Mouse (Mus musculus) heart, embryonic 12.5 days (tissue): ENCODE data around the gene Etnk1. TPM values are rescaled to one million over a fixed set of nuclear protein-coding genes. Genes with fewer than 3 reads are reported as not detected.
A peak's percentile ranks its signal among the peaks of the same experiment; 100 is the strongest.

Experiments used
- ATAC-seq: fragments of 200-750 bp; cut with Nextera tagmentation; 2 replicates; pipeline ENCODE4 v1.8.0; 2017; ENCODE audit warnings: moderate TSS enrichment, moderate library complexity; ENCODE audit not compliant: insufficient number of reproducible peaks, low FRiP score
- H3K27ac ChIP-seq: fragments of 300-500 bp; sonication (generic); 2 replicates; pipeline ENCODE4 v1.5.1; 2016; ENCODE audit warnings: mild to moderate bottlenecking, moderate library complexity; ENCODE audit not compliant: poor library complexity, severe bottlenecking
- H3K27me3 ChIP-seq: fragments of 300-500 bp; sonication (generic); replicated peaks from 2 replicates; pipeline ENCODE4 v1.6.1; 2016; ENCODE audit warnings: mild to moderate bottlenecking, moderate library complexity
- H3K36me3 ChIP-seq: fragments of 300-500 bp; sonication (generic); 2 replicates; pipeline ENCODE4 v1.6.1; 2016; ENCODE audit warnings: mild to moderate bottlenecking, moderate library complexity
- H3K4me1 ChIP-seq: fragments of 300-500 bp; sonication (generic); replicated peaks from 2 replicates; pipeline ENCODE4 v1.6.1; 2016; ENCODE audit warnings: mild to moderate bottlenecking
- H3K4me2 ChIP-seq: fragments of 300-500 bp; sonication (generic); 2 replicates; pipeline ENCODE4 v1.6.1; 2016; ENCODE audit warnings: mild to moderate bottlenecking, moderate library complexity
- H3K4me3 ChIP-seq: fragments of 300-500 bp; sonication (generic); 2 replicates; pipeline ENCODE4 v1.5.1; 2016; ENCODE audit warnings: mild to moderate bottlenecking
- H3K9ac ChIP-seq: fragments of 300-500 bp; sonication (generic); 2 replicates; pipeline ENCODE4 v1.6.1; 2016; ENCODE audit warnings: mild to moderate bottlenecking, moderate library complexity
- H3K9me3 ChIP-seq: fragments of 300-500 bp; sonication (generic); replicated peaks from 2 replicates; pipeline ENCODE4 v1.6.1; 2016; ENCODE audit warnings: mild to moderate bottlenecking, moderate library complexity
- WGBS: fragments of 180-500 bp; shearing (Covaris S2); methylation state at CpG from one replicate; pipeline ENCODE4 v1.1.7; 2016; 5-methylcytosine and 5-hydroxymethylcytosine counted together
- polyA plus RNA-seq: library from polyadenylated mRNA; unstranded; fragments of >200 nt; fragmentation: Nextera tagmentation; extraction: Ambion mirVana; gene quantifications from 2 replicates; pipeline ENCODE4 v1.2.1, GENCODE M21; 2016

The Etnk1 gene
- polyA plus RNA-seq, 1 experiment from 2014 or later = 24.0 TPM

DNA sequence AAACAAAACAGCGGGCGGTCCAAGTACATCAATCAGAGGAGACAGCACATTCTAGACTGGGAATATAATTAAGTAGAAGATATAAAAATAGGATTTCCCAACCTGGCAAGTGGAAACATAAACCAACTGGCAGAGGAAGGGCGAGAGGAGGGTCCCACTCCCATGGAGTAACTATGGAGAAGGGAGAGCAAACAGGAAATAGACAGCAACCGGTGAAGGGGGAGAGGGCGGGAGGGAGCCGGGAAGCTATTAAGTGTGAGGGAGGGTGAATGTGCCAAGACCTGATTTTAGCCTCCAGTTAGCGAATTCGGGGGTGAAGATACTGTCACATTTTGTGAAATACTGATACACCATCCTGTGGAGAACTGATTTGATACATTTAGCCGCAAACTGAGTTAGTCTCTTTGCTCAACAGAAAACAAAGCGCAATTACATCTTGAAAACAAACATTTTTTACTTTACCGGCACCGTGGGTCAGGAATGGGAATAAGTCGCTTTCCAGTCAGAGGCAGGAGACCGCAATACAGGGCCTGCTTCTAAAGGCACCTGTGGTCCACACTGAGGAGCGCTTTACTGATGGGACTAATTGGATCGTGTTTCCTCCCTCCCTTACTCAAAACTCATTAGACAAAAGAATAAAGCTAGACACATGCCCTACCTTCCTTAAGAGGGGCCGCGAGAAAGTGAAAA is 93.0 kb downstream of the Etnk1 start:
- ATAC-seq = no peak
- H3K4me1 ChIP-seq = no peaks in the 10 kb centered on the region
- H3K27me3 ChIP-seq = no peaks in the 10 kb centered on the region
- 67% methylated on average over 18 of the region's 18 CpGs for WGBS
- peak overlapping the region; percentile 10; the same call in 1 of the 2 replicates for H3K4me2 ChIP-seq
- H3K9ac ChIP-seq = no peak overlapping the region
- no peaks in the 10 kb centered on the region for H3K36me3 ChIP-seq
- no peak overlapping the region for H3K27ac ChIP-seq
- no peaks in the 10 kb centered on the region for H3K9me3 ChIP-seq
- H3K4me3 ChIP-seq = no peak overlapping the region

DNA sequence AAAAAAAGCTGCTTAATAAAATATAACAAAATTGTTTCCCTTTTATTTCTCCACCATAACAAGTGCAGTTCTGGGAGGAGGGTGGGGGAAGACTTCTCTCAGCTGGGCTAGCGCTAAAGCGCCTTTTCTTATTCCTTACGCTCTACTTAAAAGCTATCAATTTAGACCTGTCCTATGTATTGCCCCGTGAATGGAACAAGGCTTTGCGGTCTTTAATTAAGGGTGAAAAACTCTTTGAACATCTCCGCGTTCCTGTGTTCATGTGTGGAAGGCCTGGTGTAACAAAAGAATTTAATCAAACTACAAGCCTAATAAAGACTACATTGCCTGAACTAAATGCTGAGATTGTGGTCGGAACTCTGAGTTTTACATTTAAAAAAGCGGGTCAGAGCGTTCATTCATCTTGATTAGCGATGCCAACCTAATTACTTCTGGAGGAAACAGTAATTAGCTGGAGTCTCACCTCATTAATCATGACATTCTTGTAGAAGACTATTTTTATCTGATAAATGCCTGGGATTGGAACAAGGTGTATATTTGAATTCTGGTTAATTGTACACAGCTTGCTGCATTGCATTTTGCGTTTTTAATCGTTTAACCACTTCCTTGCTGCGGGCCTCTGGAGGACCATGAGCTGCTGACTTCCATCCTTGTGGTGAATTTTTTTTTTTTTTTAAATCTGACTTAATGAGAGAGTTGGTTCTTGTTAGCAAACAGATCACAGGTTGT is 93.7 kb downstream of the Etnk1 start:
- H3K36me3 ChIP-seq = no peaks in the 10 kb centered on the region
- WGBS = 83% methylated on average over 14 of the region's 14 CpGs
- no peaks in the 10 kb centered on the region for H3K9me3 ChIP-seq
- no peaks in the 10 kb centered on the region for H3K27me3 ChIP-seq
- H3K4me2 ChIP-seq = no peak overlapping the region
- no peak overlapping the region for H3K4me3 ChIP-seq
- no peak for ATAC-seq
- no peak overlapping the region for H3K27ac ChIP-seq
- no peaks in the 10 kb centered on the region for H3K4me1 ChIP-seq
- no peak overlapping the region for H3K9ac ChIP-seq

DNA sequence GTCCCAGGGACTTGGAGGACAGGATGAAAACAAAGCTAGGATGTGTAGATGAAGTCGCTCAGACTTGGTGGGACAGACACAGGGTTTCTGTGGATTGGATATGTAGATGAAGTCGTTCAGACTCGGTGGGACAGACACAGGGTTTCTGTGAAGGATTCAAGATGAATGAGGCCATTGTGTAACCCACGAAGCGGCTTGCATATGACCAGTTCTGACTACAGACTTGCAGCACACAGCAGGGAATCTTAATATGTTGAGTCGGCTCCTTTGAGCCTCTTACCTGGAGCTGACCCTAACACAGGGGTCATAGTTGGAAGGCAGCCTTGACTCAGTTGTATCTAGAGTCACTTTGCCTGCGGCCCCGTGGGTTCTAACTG is 94.3 kb downstream of the Etnk1 start:
- 73% methylated on average over 8 of the region's 8 CpGs for whole genome bisulfite sequencing
- Histone ChIP-seq H3K27me3 (no peaks in the 10 kb centered on the region), H3K4me3 (no peak overlapping the region), H3K36me3 (no peaks in the 10 kb centered on the region), H3K27ac (no peak overlapping the region), H3K9me3 (no peaks in the 10 kb centered on the region), H3K4me2 (no peak overlapping the region), H3K9ac (no peak overlapping the region), H3K4me1 (no peaks in the 10 kb centered on the region)
- no peak for ATAC-seq

DNA sequence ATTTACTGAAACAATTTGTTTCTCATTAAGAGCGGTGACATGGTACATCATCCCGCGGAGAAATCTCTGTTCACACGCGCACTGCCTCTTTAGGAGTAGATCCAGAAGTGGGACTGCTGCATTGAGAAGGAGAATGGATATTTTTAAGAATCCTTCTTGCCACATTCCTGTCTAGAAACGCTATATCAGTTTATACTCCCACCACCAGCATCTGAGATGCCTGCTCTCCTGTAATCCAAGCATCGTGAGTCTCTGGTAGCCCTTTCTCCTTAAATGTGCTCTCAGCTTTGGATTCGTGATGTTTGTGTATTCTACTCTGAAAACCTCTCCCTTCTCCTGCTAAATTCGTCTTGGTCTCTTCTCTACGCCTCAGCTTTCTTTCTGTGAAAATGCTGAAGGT is 98.5 kb downstream of the Etnk1 start:
- H3K27ac ChIP-seq = no peak overlapping the region
- no peak overlapping the region for H3K4me2 ChIP-seq
- H3K9ac ChIP-seq = no peak overlapping the region
- 82% methylated on average over 10 of the region's 10 CpGs for WGBS
- H3K9me3 ChIP-seq = 0 out of 2 replicates have a peak, but pooled peaks cover 3% of the 10 kb centered on the region
- no peaks in the 10 kb centered on the region for H3K27me3 ChIP-seq
- no peak overlapping the region for H3K4me3 ChIP-seq
- no peaks in the 10 kb centered on the region for H3K36me3 ChIP-seq
- no peak for ATAC-seq
- no peaks in the 10 kb centered on the region for H3K4me1 ChIP-seq

DNA sequence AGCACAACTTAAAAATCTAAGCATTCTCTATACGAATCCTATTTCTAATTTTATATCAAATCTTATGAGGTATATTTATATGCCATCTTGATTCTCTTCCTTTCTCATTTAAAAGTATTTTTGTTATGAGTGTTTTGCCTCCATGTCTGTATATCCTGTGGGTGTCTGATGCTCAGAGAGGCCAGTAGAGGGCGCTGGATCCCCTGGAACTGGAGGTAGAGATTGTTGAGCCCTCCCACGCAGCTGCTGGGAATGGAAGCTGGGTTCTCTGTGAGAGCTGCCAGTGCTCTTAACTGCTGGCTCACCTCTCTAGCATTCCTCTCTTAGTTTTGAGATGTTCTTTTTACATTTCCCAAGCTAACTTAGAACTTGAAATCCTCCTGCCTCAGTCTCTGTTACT is 112.2 kb downstream of the Etnk1 start:
- 51% methylated on average over 3 of the region's 3 CpGs for WGBS
- Histone ChIP-seq H3K9me3 (no peaks in the 10 kb centered on the region), H3K4me2 (no peak overlapping the region), H3K4me1 (peaks cover 2% of the 10 kb centered on the region), H3K27ac (no peak overlapping the region), H3K4me3 (no peak overlapping the region), H3K27me3 (no peaks in the 10 kb centered on the region), H3K36me3 (no peaks in the 10 kb centered on the region), H3K9ac (no peak overlapping the region)
- no peak for ATAC-seq

Other genes starting within 250 kb of the Etnk1 start
- 3.7 and 4.0 TPM in 2 replicates for gene St8sia1, start 202.8 kb upstream of the Etnk1 start, polyA plus RNA-seq
- 25.1 and 25.6 TPM in 2 replicates for gene C2cd5, start 67.1 kb upstream of the Etnk1 start, polyA plus RNA-seq